Mouse (Mus musculus) ES-Bruce4 (cell line): ENCODE data around the gene Kif20b.

ENCODE experiments used
- CTCF ChIP-seq: IDR thresholded peaks from one replicate; pipeline ENCODE4 v1.8.1; 2011; ENCODE audit warnings: low read depth, low read length
- POLR2A ChIP-seq: IDR thresholded peaks from one replicate; pipeline ENCODE4 v1.8.1; 2011; ENCODE audit warnings: low read length; ENCODE audit not compliant: insufficient read depth

GRCm38 (mm10) chr19:34920531-34920930 is 1.6 kb upstream of the Kif20b start:
- TF ChIP-seq POLR2A (no peak), CTCF (no peak)
